ENCODE assay signal across 18 mouse cellular contexts in the genomic region with DNA sequence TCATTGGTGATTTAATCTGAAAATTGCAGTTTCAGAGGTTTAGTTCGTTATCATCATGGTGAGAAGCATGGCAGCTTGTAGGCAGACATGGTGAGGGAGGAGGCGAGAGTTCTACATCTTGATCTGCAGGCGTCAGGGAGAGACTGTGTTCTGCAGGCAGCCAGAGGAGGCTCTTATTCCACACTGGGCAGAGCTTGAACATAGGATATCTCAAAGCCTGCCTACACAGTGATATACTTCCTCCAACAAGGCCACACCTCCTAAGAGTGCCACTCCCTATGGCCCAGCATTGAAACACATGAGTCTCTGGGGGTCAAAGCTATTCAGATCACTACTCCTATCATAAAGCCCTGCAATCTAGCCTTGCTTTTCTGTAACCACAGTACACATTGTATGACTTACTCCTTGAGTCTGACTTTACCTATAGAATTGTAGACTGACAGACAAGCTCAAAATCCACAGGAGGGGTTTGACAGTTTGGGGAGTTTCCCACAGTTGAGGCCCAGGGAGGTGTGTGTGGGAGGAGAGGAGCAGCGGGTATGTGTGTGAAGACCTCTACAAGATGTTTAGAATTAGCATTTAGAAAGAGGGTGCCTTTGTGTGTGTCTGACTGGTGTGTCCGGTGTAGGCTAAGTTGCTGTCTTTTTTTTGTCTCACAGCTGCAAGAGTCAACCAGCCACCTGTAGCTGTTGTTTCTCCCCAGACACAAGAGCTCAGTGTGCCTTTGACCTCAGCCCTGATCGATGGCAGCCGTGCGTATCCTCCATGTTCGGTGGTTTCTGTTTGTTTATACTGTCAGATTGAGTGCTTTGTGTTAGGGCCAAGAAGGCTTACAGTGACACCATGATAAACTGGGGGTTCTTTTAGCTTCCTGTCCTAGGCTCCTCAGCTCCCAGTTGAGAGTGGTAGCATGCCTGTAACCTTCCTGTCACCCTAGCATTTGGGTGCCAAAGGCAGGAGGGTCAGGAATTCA. TPM values are rescaled to one million over a fixed set of nuclear protein-coding genes. Genes with fewer than 3 reads are reported as not detected.
DNase-seq lines count a peak whose midpoint lies in the region; ATAC-seq and TF ChIP-seq lines count a peak whose summit lies in the region.
"Had no signal": no experiment of that assay in that cellular context is flagged by ENCODE, and none has a peak within 500 bp of the region (broad histone marks: within the 10 kb centered on the region; RNA-seq: fewer than 3 reads in every experiment).

No protein-coding gene starts in this region.

- no peaks in the 10 kb centered on the region for H3K27me3 ChIP-seq in kidney, postnatal 0 days (ENCODE audit: insufficient read depth, low read length)
- H3K27me3 ChIP-seq in CH12.LX (replicated peaks), result no peaks in the 10 kb centered on the region
- no peaks in the 10 kb centered on the region for H3K27me3 ChIP-seq in stomach, embryonic 15.5 days (replicated peaks)
- H3K27me3 ChIP-seq: forebrain, embryonic 13.5 days; hindbrain, embryonic 12.5 days had no signal

- H3K27ac ChIP-seq in kidney, postnatal 0 days, result no peak overlapping the region
- H3K27ac ChIP-seq in CH12.LX (ENCODE audit: insufficient read depth, low read depth), result no peak overlapping the region
- no peak overlapping the region for H3K27ac ChIP-seq in stomach, embryonic 15.5 days
- H3K27ac ChIP-seq: forebrain, embryonic 13.5 days; gastrocnemius, adult 2 months; hindbrain, embryonic 12.5 days; midbrain, embryonic 10.5 days had no signal

- H3K4me3 ChIP-seq in kidney, postnatal 0 days (replicated peaks; ENCODE audit: low read depth, low read length), result no peak overlapping the region
- no peak overlapping the region for H3K4me3 ChIP-seq in CH12.LX (replicated peaks in 1 of 3; ENCODE audit: low read depth in 2 of 3, low read length in 2 of 3, poor library complexity in 1 of 3)
- H3K4me3 ChIP-seq in stomach, embryonic 15.5 days (replicated peaks), result no peak overlapping the region
- H3K4me3 ChIP-seq: forebrain, embryonic 13.5 days; gastrocnemius, adult 2 months; hindbrain, embryonic 12.5 days; midbrain, embryonic 10.5 days had no signal

- no peak overlapping the region for H3K9ac ChIP-seq in kidney, postnatal 0 days (ENCODE audit: low read depth, low read length)
- no peak overlapping the region for H3K9ac ChIP-seq in CH12.LX (ENCODE audit: insufficient read depth, low read depth)
- no peak overlapping the region for H3K9ac ChIP-seq in stomach, embryonic 15.5 days
- H3K9ac ChIP-seq: forebrain, embryonic 13.5 days; hindbrain, embryonic 12.5 days had no signal

- no peaks in the 10 kb centered on the region for H3K79me2 ChIP-seq in CH12.LX (replicated peaks; ENCODE audit: control insufficient read depth, extremely low read depth, insufficient read depth, poor library complexity, severe bottlenecking)

- H3K4me1 ChIP-seq in kidney, postnatal 0 days (replicated peaks; ENCODE audit: insufficient read depth, low read length), result no peaks in the 10 kb centered on the region; the same call in 1 of the 2 replicates
- H3K4me1 ChIP-seq in CH12.LX (ENCODE audit: control insufficient read depth in 1 of 2, insufficient read depth in 2 of 2), result peaks cover 13 to 17% of the 10 kb centered on the region in 2 experiments; a peak in 3 of 4 replicates
- no peaks in the 10 kb centered on the region for H3K4me1 ChIP-seq in stomach, embryonic 15.5 days
- H3K4me1 ChIP-seq: forebrain, embryonic 13.5 days; hindbrain, embryonic 12.5 days had no signal

- no peak for TF ChIP-seq RAD21 in CH12.LX (IDR thresholded peaks at IDR 0.05; ENCODE audit: low read depth, low read length)

- dilution Hi-C loops in CH12.LX (cut with MboI; ENCODE audit: extremely low pct_ligation_motif_present, extremely low pct_unique_long_range_greater_than_20kb, low sequenced_read_pairs), result no loop called here

- 37% methylated on average over 9 of the region's 9 CpGs for WGBS in kidney, postnatal 0 days
- WGBS in stomach, embryonic 15.5 days, result 48% methylated on average over 9 of the region's 9 CpGs

- TF ChIP-seq EP300 in CH12.LX (IDR thresholded peaks at IDR 0.05; ENCODE audit: low read length), result no peak

- no peak overlapping the region for H3K4me2 ChIP-seq in kidney, postnatal 0 days (ENCODE audit: low read length)
- peak overlapping the region; percentile 50; the same call in 1 of the 2 replicates for H3K4me2 ChIP-seq in CH12.LX (ENCODE audit: insufficient read depth, low read depth, poor library complexity, severe bottlenecking)
- no peak overlapping the region for H3K4me2 ChIP-seq in stomach, embryonic 15.5 days
- H3K4me2 ChIP-seq: forebrain, embryonic 13.5 days; hindbrain, embryonic 12.5 days had no signal

- TF ChIP-seq POLR2A in CH12.LX (IDR thresholded peaks at IDR 0.05; ENCODE audit: low read depth, low read length), result no peak

- peak; percentile 59; the same call in 1 of the 2 replicates for ATAC-seq in kidney, postnatal 0 days (replicated peaks; ENCODE audit: low FRiP score, low read depth)
- ATAC-seq in stomach, embryonic 15.5 days (ENCODE audit: insufficient read depth, low FRiP score, low read depth), result peak; percentile 47; the same call in 1 of the 2 replicates
- ATAC-seq: forebrain, embryonic 13.5 days had no signal

- H3K36me3 ChIP-seq in kidney, postnatal 0 days (ENCODE audit: insufficient read depth, low read length), result no peaks in the 10 kb centered on the region
- H3K36me3 ChIP-seq in CH12.LX (replicated peaks in 1 of 2; ENCODE audit: control insufficient read depth in 1 of 2, insufficient read depth in 1 of 2, low read length in 1 of 2), result no peaks in the 10 kb centered on the region
- no peaks in the 10 kb centered on the region for H3K36me3 ChIP-seq in stomach, embryonic 15.5 days
- H3K36me3 ChIP-seq: hindbrain, embryonic 12.5 days; midbrain, embryonic 10.5 days had no signal

- no peak for TF ChIP-seq CTCF in kidney, postnatal 0 days (IDR thresholded peaks at IDR 0.05; ENCODE audit: low read depth)
- no peak for TF ChIP-seq CTCF in CH12.LX (conservative IDR thresholded peaks at IDR 0.05 in 1 of 2, IDR thresholded peaks at IDR 0.05 in 1 of 2; ENCODE audit: low read depth in 2 of 2, low read length in 2 of 2)

- no peaks in the 10 kb centered on the region for H3K9me3 ChIP-seq in kidney, postnatal 0 days (replicated peaks; ENCODE audit: low read length)
- H3K9me3 ChIP-seq in CH12.LX (replicated peaks; ENCODE audit: low read length), result no peaks in the 10 kb centered on the region
- H3K9me3 ChIP-seq in stomach, embryonic 15.5 days, result no peaks in the 10 kb centered on the region
- H3K9me3 ChIP-seq: forebrain, embryonic 13.5 days; hindbrain, embryonic 12.5 days; midbrain, embryonic 10.5 days had no signal

- in situ Hi-C loops in CH12.LX (cut with MboI; ENCODE audit: low pct_ligation_motif_present, low pct_unique_long_range_greater_than_20kb, low sequenced_read_pairs), result no loop called here

- peak; percentile 59 for DNase-seq in kidney, postnatal 0 days (ENCODE audit: low spot score)
- DNase-seq in kidney, adult 18-20 months, result no peak
- DNase-seq in CH12.LX (ENCODE audit: extremely low read depth), result peak; percentile 19
- peak; percentile 19 for DNase-seq in brain, adult 2 months (ENCODE audit: low read depth, low spot score)
- no peak for DNase-seq in spleen, postnatal 4 days (ENCODE audit: low spot score in 2 of 2)
- DNase-seq in thymus, postnatal 25 days, result no peak
- DNase-seq: adrenal gland, adult 2 months; cerebellum, adult 2 months; gastrocnemius, adult 2 months; heart, adult 18-20 months; kidney, adult 9 months; thymus, postnatal 4 days had no signal

TF ChIP-seq in CH12.LX, 34 proteins besides CTCF, POLR2A, EP300 and RAD21:
- TF ChIP-seq BHLHE40 (IDR thresholded peaks at IDR 0.05; ENCODE audit: low read depth, low read length) (no peak), SMC3 (IDR thresholded peaks at IDR 0.05; ENCODE audit: low read depth, low read length) (no peak), IRF4 (IDR thresholded peaks at IDR 0.05; ENCODE audit: low read depth, low read length) (no peak), USF1 (IDR thresholded peaks at IDR 0.05; ENCODE audit: low read depth, low read length) (no peak), GABPA (IDR thresholded peaks at IDR 0.05; ENCODE audit: insufficient replicate concordance, low read depth, low read length) (no peak), MAZ (IDR thresholded peaks at IDR 0.05; ENCODE audit: low read depth, low read length) (no peak), ZC3H11A (IDR thresholded peaks at IDR 0.05; ENCODE audit: low read depth, low read length) (no peak), POLR2AphosphoS2 (IDR thresholded peaks at IDR 0.05; ENCODE audit: low read depth, low read length) (no peak), KAT2A (IDR thresholded peaks at IDR 0.05; ENCODE audit: insufficient replicate concordance, low read length) (no peak), ZNF384 (IDR thresholded peaks at IDR 0.05; ENCODE audit: low read depth, low read length) (no peak), UBTF (IDR thresholded peaks at IDR 0.05; ENCODE audit: low read depth, low read length) (no peak), PAX5 (IDR thresholded peaks at IDR 0.05; ENCODE audit: low read length) (no peak), TBP (conservative IDR thresholded peaks at IDR 0.05; ENCODE audit: low read depth, low read length) (no peak), MAX (IDR thresholded peaks at IDR 0.05; ENCODE audit: low read length) (no peak), CHD1 (IDR thresholded peaks at IDR 0.05; ENCODE audit: low read depth, low read length) (no peak)

RNA-seq across cellular contexts. Expression of gene D130043K22Rik, which starts 21.8 kb away (rescaled TPM):
- polyA plus RNA-seq in kidney, postnatal 0 days (2015; fragmentation: Nextera tagmentation; extraction: Ambion mirVana), result 0.82 and 1.1 TPM in 2 replicates
- total RNA-seq in CH12.LX (2012; rRNA removed), result 0.08 and 0.25 TPM in 2 replicates
- total RNA-seq in CH12.LX (2014; rRNA removed), result 0.05 and 0.08 TPM in 2 replicates
- polyA plus RNA-seq in CH12.LX (2012; ENCODE audit: insufficient read length, low read depth), result 0.04 and 0.16 TPM in 2 replicates
- polyA plus RNA-seq in stomach, embryonic 15.5 days (2015; fragmentation: Nextera tagmentation; extraction: Ambion mirVana), result 0.51 and 0.79 TPM in 2 replicates
- total RNA-seq: common myeloid progenitor, adult 5-6 weeks; gastrocnemius, adult 2 months had no signal
- polyA plus RNA-seq: heart, embryonic 16.5 days had no signal

RNA-seq across cellular contexts. Expression of gene Tdp2, which starts 35.2 kb away (rescaled TPM):
- polyA plus RNA-seq in kidney, postnatal 0 days (2015; fragmentation: Nextera tagmentation; extraction: Ambion mirVana), result 50.8 and 51.8 TPM in 2 replicates
- total RNA-seq in CH12.LX (2012; rRNA removed) (37.4 and 38.0 TPM in 2 replicates), CH12.LX (2014; rRNA removed) (96.6 and 116 TPM in 2 replicates)
- 44.5 and 54.5 TPM in 2 replicates for polyA plus RNA-seq in CH12.LX (2012; ENCODE audit: insufficient read length, low read depth)
- polyA plus RNA-seq in stomach, embryonic 15.5 days (2015; fragmentation: Nextera tagmentation; extraction: Ambion mirVana), result 52.3 and 56.3 TPM in 2 replicates

RNA-seq across cellular contexts. Expression of gene Acot13, which starts 35.4 kb away (rescaled TPM):
- polyA plus RNA-seq in kidney, postnatal 0 days (2015; fragmentation: Nextera tagmentation; extraction: Ambion mirVana), result 238 and 244 TPM in 2 replicates
- total RNA-seq in CH12.LX (2012; rRNA removed) (46.0 and 50.5 TPM in 2 replicates), CH12.LX (2014; rRNA removed) (36.0 and 37.1 TPM in 2 replicates)
- 45.5 and 46.7 TPM in 2 replicates for polyA plus RNA-seq in CH12.LX (2012; ENCODE audit: insufficient read length, low read depth)
- polyA plus RNA-seq in stomach, embryonic 15.5 days (2015; fragmentation: Nextera tagmentation; extraction: Ambion mirVana), result 102 and 103 TPM in 2 replicates

Comparison
In these comparisons a context has a peak if more than half of its experiments do, and no peak if none do; other contexts are left out.
1. DNase-seq: peak in kidney, postnatal 0 days (single experiment), CH12.LX (single experiment) and brain, adult 2 months (single experiment); none in kidney, adult 18-20 months (single experiment), spleen, postnatal 4 days (0 of 2) and thymus, postnatal 25 days (single experiment).